Mouse (Mus musculus) CH12.LX (cell line): ENCODE measurements at regions not wholly inside any gene's neighbourhood (a gene's known extent, or its start where the extent isn't known, plus 50 kb on each side); places are given as distances from the start of the nearest gene placed in this dataset.

Source experiments
- DNase-seq: peaks from one replicate; pipeline ENCODE4 v3.0.0-alpha.2; 2013; ENCODE audit errors: extremely low read depth
- H3K27ac ChIP-seq: 2 replicates; pipeline ENCODE4 v1.5.1; 2012; ENCODE audit warnings: low read depth, mild to moderate bottlenecking, control low read depth, moderate library complexity; ENCODE audit not compliant: insufficient read depth
- H3K27me3 ChIP-seq: replicated peaks from 2 replicates; pipeline ENCODE3; 2012; ENCODE audit warnings: inconsistent platforms
- H3K36me3 ChIP-seq, 2 experiments: replicated peaks in 1 of 2; 2 replicates each; pipeline versions ENCODE3 to v1.6.1; 2012; ENCODE audit warnings: inconsistent platforms in 1 of 2, low read length in 1 of 2, mild to moderate bottlenecking in 1 of 2, mixed read lengths in 1 of 2, moderate library complexity in 1 of 2; ENCODE audit not compliant: control insufficient read depth in 1 of 2, insufficient read depth in 1 of 2
- H3K4me1 ChIP-seq, 2 experiments: 2 replicates each; pipeline ENCODE4 v1.6.1; 2012; ENCODE audit warnings: inconsistent platforms in 1 of 2, moderate library complexity in 1 of 2; ENCODE audit not compliant: insufficient read depth in 2 of 2, control insufficient read depth in 1 of 2
- H3K4me2 ChIP-seq: 2 replicates; pipeline ENCODE4 v1.6.1; 2012; ENCODE audit warnings: low read depth, mild to moderate bottlenecking, control low read depth; ENCODE audit not compliant: poor library complexity, insufficient read depth, severe bottlenecking
- H3K4me3 ChIP-seq, 3 experiments: fragments of 150-350 bp in 1 of 3; sonication (generic) in 1 of 3; replicated peaks in 1 of 3; 2 replicates each; pipeline versions ENCODE3 to v1.5.1; 2011 to 2012; ENCODE audit warnings: low read depth in 2 of 3, low read length in 2 of 3, mild to moderate bottlenecking in 2 of 3, moderate library complexity in 2 of 3, control low read depth in 1 of 3, improper control_type of control experiment in 1 of 3, inconsistent platforms in 1 of 3, mixed read lengths in 1 of 3; ENCODE audit not compliant: poor library complexity in 1 of 3
- H3K79me2 ChIP-seq: replicated peaks from 2 replicates; pipeline ENCODE4 v1.6.1; 2012; ENCODE audit warnings: mild to moderate bottlenecking, moderate library complexity; ENCODE audit not compliant: control insufficient read depth, poor library complexity, insufficient read depth, severe bottlenecking; ENCODE audit errors: extremely low read depth
- H3K9ac ChIP-seq: 2 replicates; pipeline ENCODE4 v1.6.1; 2012; ENCODE audit warnings: low read depth, mild to moderate bottlenecking, control low read depth, moderate library complexity; ENCODE audit not compliant: insufficient read depth
- H3K9me3 ChIP-seq: replicated peaks from 2 replicates; pipeline ENCODE3; 2012; ENCODE audit warnings: low read length, inconsistent platforms, mixed read lengths
- BHLHE40 ChIP-seq: IDR thresholded peaks from 2 replicates; pipeline ENCODE4 v1.6.1; 2011; ENCODE audit warnings: mild to moderate bottlenecking, low read depth, low read length, improper control_type of control experiment
- CHD1 ChIP-seq: IDR thresholded peaks from 2 replicates; pipeline ENCODE4 v1.6.1; 2012; ENCODE audit warnings: low read depth, low read length, improper control_type of control experiment, inconsistent platforms
- CHD2 ChIP-seq: IDR thresholded peaks from 2 replicates; pipeline ENCODE4 v1.6.1; 2011; ENCODE audit warnings: low read length, improper control_type of control experiment
- E2F4 ChIP-seq: IDR thresholded peaks from 2 replicates; pipeline ENCODE4 v1.6.1; 2011; ENCODE audit warnings: low read depth, low read length, improper control_type of control experiment; ENCODE audit not compliant: insufficient replicate concordance
- ELF1 ChIP-seq: IDR thresholded peaks from 2 replicates; pipeline ENCODE4 v1.6.1; 2014; ENCODE audit warnings: low read depth, mild to moderate bottlenecking, inconsistent platforms, low read length, improper control_type of control experiment
- EP300 ChIP-seq: IDR thresholded peaks from 2 replicates; pipeline ENCODE4 v1.6.1; 2011; ENCODE audit warnings: low read length, improper control_type of control experiment
- ETS1 ChIP-seq: conservative IDR thresholded peaks from 2 replicates; pipeline ENCODE4 v1.6.1; 2012; ENCODE audit warnings: low read depth, mild to moderate bottlenecking, inconsistent platforms, low read length, improper control_type of control experiment, moderate library complexity
- HCFC1 ChIP-seq: IDR thresholded peaks from 2 replicates; pipeline ENCODE4 v1.6.1; 2012; ENCODE audit warnings: low read depth, mild to moderate bottlenecking, inconsistent platforms, low read length, improper control_type of control experiment
- IRF4 ChIP-seq: IDR thresholded peaks from 2 replicates; pipeline ENCODE4 v1.6.1; 2014; ENCODE audit warnings: low read depth, mild to moderate bottlenecking, inconsistent platforms, low read length, improper control_type of control experiment
- JUN ChIP-seq: IDR thresholded peaks from 2 replicates; pipeline ENCODE4 v1.6.1; 2011; ENCODE audit warnings: low read depth, mild to moderate bottlenecking, low read length, improper control_type of control experiment, moderate library complexity; ENCODE audit not compliant: insufficient read depth
- JUND ChIP-seq: conservative IDR thresholded peaks from 2 replicates; pipeline ENCODE4 v1.6.1; 2011; ENCODE audit warnings: low read depth, low read length, improper control_type of control experiment
- KAT2A ChIP-seq: IDR thresholded peaks from 2 replicates; pipeline ENCODE4 v1.6.1; 2012; ENCODE audit warnings: low read length, improper control_type of control experiment, inconsistent platforms; ENCODE audit not compliant: insufficient replicate concordance
- MAX ChIP-seq: IDR thresholded peaks from 2 replicates; pipeline ENCODE4 v1.6.1; 2011; ENCODE audit warnings: low read length, improper control_type of control experiment
- MAZ ChIP-seq: IDR thresholded peaks from 2 replicates; pipeline ENCODE4 v1.6.1; 2012; ENCODE audit warnings: low read depth, mild to moderate bottlenecking, inconsistent platforms, low read length, improper control_type of control experiment, moderate library complexity
- MEF2A ChIP-seq: IDR thresholded peaks from 2 replicates; pipeline ENCODE4 v1.6.1; 2014; ENCODE audit warnings: low read depth, mild to moderate bottlenecking, inconsistent platforms, low read length, improper control_type of control experiment, borderline replicate concordance
- MXI1 ChIP-seq: IDR thresholded peaks from 2 replicates; pipeline ENCODE4 v1.6.1; 2011; ENCODE audit warnings: mild to moderate bottlenecking, low read depth, low read length, improper control_type of control experiment
- NELFE ChIP-seq: IDR thresholded peaks from 2 replicates; pipeline ENCODE4 v1.6.1; 2011; ENCODE audit warnings: low read depth, low read length, improper control_type of control experiment
- NRF1 ChIP-seq: IDR thresholded peaks from 2 replicates; pipeline ENCODE4 v1.6.1; 2014; ENCODE audit warnings: low read depth, mild to moderate bottlenecking, inconsistent platforms, low read length, improper control_type of control experiment, moderate library complexity
- PAX5 ChIP-seq: IDR thresholded peaks from 2 replicates; pipeline ENCODE4 v1.6.1; 2012; ENCODE audit warnings: low read length, inconsistent platforms, mixed read lengths
- POLR2A ChIP-seq: IDR thresholded peaks from 2 replicates; pipeline ENCODE4 v1.6.1; 2011; ENCODE audit warnings: low read depth, mild to moderate bottlenecking, improper control_type of control experiment, low read length
- POLR2AphosphoS2 ChIP-seq: IDR thresholded peaks from 2 replicates; pipeline ENCODE4 v1.6.1; 2011; ENCODE audit warnings: low read depth, low read length, improper control_type of control experiment
- RCOR1 ChIP-seq: conservative IDR thresholded peaks from 2 replicates; pipeline ENCODE4 v1.6.1; 2012; ENCODE audit warnings: low read depth, mild to moderate bottlenecking, inconsistent platforms, low read length, improper control_type of control experiment
- SMC3 ChIP-seq: IDR thresholded peaks from 2 replicates; pipeline ENCODE4 v1.6.1; 2011; ENCODE audit warnings: low read depth, low read length, improper control_type of control experiment
- TBP ChIP-seq: conservative IDR thresholded peaks from 2 replicates; pipeline ENCODE4 v1.6.1; 2011; ENCODE audit warnings: low read depth, low read length, improper control_type of control experiment
- TCF12 ChIP-seq: IDR thresholded peaks from 2 replicates; pipeline ENCODE4 v1.6.1; 2014; ENCODE audit warnings: low read depth, mild to moderate bottlenecking, inconsistent platforms, low read length, improper control_type of control experiment
- UBTF ChIP-seq: IDR thresholded peaks from 2 replicates; pipeline ENCODE4 v1.6.1; 2012; ENCODE audit warnings: low read depth, mild to moderate bottlenecking, inconsistent platforms, low read length, improper control_type of control experiment, moderate library complexity
- USF1 ChIP-seq: IDR thresholded peaks from 2 replicates; pipeline ENCODE4 v1.6.1; 2014; ENCODE audit warnings: low read depth, mild to moderate bottlenecking, inconsistent platforms, low read length, improper control_type of control experiment
- USF2 ChIP-seq: conservative IDR thresholded peaks from 2 replicates; pipeline ENCODE4 v1.6.1; 2011; ENCODE audit warnings: low read depth, low read length, improper control_type of control experiment
- ZKSCAN1 ChIP-seq: IDR thresholded peaks from 2 replicates; pipeline ENCODE4 v1.6.1; 2012; ENCODE audit warnings: low read depth, inconsistent platforms, low read length, improper control_type of control experiment, borderline replicate concordance
- ZMIZ1 ChIP-seq: IDR thresholded peaks from 2 replicates; pipeline ENCODE4 v1.6.1; 2012; ENCODE audit warnings: low read depth, mild to moderate bottlenecking, inconsistent platforms, low read length, improper control_type of control experiment
- dilution Hi-C: fragments of 300-500 bp; cut with MboI; formaldehyde crosslinking; loops from 2 replicates; pipeline ENCODE4 v1.14.3; 2020; ENCODE audit warnings: low sequenced_read_pairs; ENCODE audit not compliant: extremely low pct_unique_long_range_greater_than_20kb, extremely low pct_ligation_motif_present
- in situ Hi-C: fragments of 300-500 bp; cut with MboI; formaldehyde crosslinking; loops from 3 replicates; pipeline ENCODE4 v1.14.3; 2019; ENCODE audit warnings: low sequenced_read_pairs, low pct_ligation_motif_present, low pct_unique_long_range_greater_than_20kb, mixed read lengths

GRCm38 (mm10) chr2:131775381-131775780 lies 84.2 kb downstream of the Erv3 start:
- Histone ChIP-seq H3K4me3 (no peak overlapping the region), H3K27ac (no peak overlapping the region), H3K9ac (no peak overlapping the region), H3K27me3 (peaks cover 29% of the 10 kb centered on the region)
- no peak for DNase-seq
- dilution Hi-C loops = no loop called here
- TF ChIP-seq SMC3 = no peak
- TF ChIP-seq USF1 = no peak
- no peak for TF ChIP-seq MAX
- no peak for TF ChIP-seq PAX5
- TF ChIP-seq POLR2A = no peak
- no peak for TF ChIP-seq IRF4
- TF ChIP-seq CHD1 = no peak
- TF ChIP-seq KAT2A = no peak
- TF ChIP-seq TBP = no peak
- TF ChIP-seq ELF1 = no peak
- no peak for TF ChIP-seq JUND
- no peak for TF ChIP-seq USF2
- no peak for TF ChIP-seq JUN
- TF ChIP-seq EP300 = no peak
- no peak for TF ChIP-seq POLR2AphosphoS2
- no peak for TF ChIP-seq CHD2
- no peak for TF ChIP-seq RCOR1
- TF ChIP-seq ETS1 = no peak
- no peak for TF ChIP-seq UBTF
- TF ChIP-seq, all 38 proteins: peak for 0
- Histone ChIP-seq H3K79me2 (no peaks in the 10 kb centered on the region), H3K4me2 (no peak overlapping the region; the same call in 1 of the 2 replicates), H3K9me3 (peaks cover 8% of the 10 kb centered on the region), H3K4me1 (no peaks in the 10 kb centered on the region), H3K36me3 (no peaks in the 10 kb centered on the region)
- in situ Hi-C loops = no loop called here

DNA sequence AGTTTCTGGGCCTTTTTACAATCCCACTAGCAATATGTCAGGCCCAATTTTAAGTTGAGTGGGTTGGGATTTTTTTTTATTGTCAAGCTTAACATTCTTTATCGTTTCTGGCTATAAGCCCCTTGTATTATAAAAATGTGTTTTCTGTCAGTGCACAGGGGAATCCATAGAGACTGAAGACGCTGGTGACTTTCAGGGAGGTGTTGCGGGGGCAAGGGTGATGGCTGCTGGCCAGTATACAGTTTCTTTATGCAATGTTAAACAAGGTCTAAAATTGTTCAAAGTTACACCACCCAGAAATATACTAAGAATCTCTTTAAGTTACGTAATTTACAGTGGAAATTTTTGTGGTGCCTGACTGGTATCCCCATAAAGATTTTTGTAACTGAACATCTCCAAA lies 85.9 kb downstream of the Erv3 start:
- dilution Hi-C loops (no loop called here), in situ Hi-C loops (no loop called here)
- TF ChIP-seq MAZ (no peak), KAT2A (no peak), JUN (no peak), NRF1 (no peak), HCFC1 (no peak), ZMIZ1 (no peak), BHLHE40 (no peak), TCF12 (no peak), MEF2A (no peak), CHD2 (no peak), ELF1 (no peak), E2F4 (no peak), RCOR1 (no peak), IRF4 (no peak), ZKSCAN1 (no peak), MXI1 (no peak), NELFE (no peak)

More for the DNA sequence above, 85.9 kb downstream of the Erv3 start:
- Histone ChIP-seq H3K27me3 (peaks cover 40% of the 10 kb centered on the region), H3K27ac (no peak overlapping the region), H3K79me2 (no peaks in the 10 kb centered on the region), H3K9me3 (no peaks in the 10 kb centered on the region), H3K9ac (no peak overlapping the region), H3K4me2 (no peak overlapping the region), H3K36me3 (no peaks in the 10 kb centered on the region), H3K4me1 (no peaks in the 10 kb centered on the region), H3K4me3 (no peak overlapping the region)
- no peak for DNase-seq
